Mouse (Mus musculus): ENCODE data around the gene Nav2.

Nav2 gene

GRCm38 (mm10) chr7:49000816-49001215, 92.3 kb downstream of the Nav2 start:
- DNase-seq (ENCODE audit: low read depth, low spot score) = no peak

GRCm38 (mm10) chr7:49004402-49004801, 95.9 kb downstream of the Nav2 start:
- no peak for DNase-seq (ENCODE audit: low read depth, low spot score)

- no peak for DNase-seq (ENCODE audit: low read depth, low spot score)
Observed at GRCm38 (mm10) chr7:49006886-49007285, 98.4 kb downstream of the Nav2 start.

GRCm38 (mm10) chr7:49010739-49011138, 102.2 kb downstream of the Nav2 start:
- no peak for DNase-seq (ENCODE audit: low read depth, low spot score)

- DNase-seq (ENCODE audit: low read depth, low spot score) = no peak
Observed at GRCm38 (mm10) chr7:49012027-49012426, 103.5 kb downstream of the Nav2 start.

- no peak for DNase-seq (ENCODE audit: low read depth, low spot score)
Observed at GRCm38 (mm10) chr7:49014480-49014879, 106.0 kb downstream of the Nav2 start.

- no peak for DNase-seq (ENCODE audit: low read depth, low spot score)
Observed at GRCm38 (mm10) chr7:49015297-49015696, 106.8 kb downstream of the Nav2 start.

GRCm38 (mm10) chr7:49016088-49016487, 107.6 kb downstream of the Nav2 start:
- no peak for DNase-seq (ENCODE audit: low read depth, low spot score)

GRCm38 (mm10) chr7:49017794-49018193, 109.3 kb downstream of the Nav2 start:
- no peak for DNase-seq (ENCODE audit: low read depth, low spot score)

- DNase-seq (ENCODE audit: low read depth, low spot score) = no peak
Observed at GRCm38 (mm10) chr7:49018478-49018914, 110.0 kb downstream of the Nav2 start.

- no peak for DNase-seq (ENCODE audit: low read depth, low spot score)
Observed at GRCm38 (mm10) chr7:49025026-49025815, 116.7 kb downstream of the Nav2 start.

- DNase-seq (ENCODE audit: low read depth, low spot score) = no peak
Observed at GRCm38 (mm10) chr7:49025991-49026390, 117.5 kb downstream of the Nav2 start.

- no peak for DNase-seq (ENCODE audit: low read depth, low spot score)
Observed at GRCm38 (mm10) chr7:49026466-49026865, 118.0 kb downstream of the Nav2 start.

- DNase-seq (ENCODE audit: low read depth, low spot score) = no peak
Observed at GRCm38 (mm10) chr7:49029282-49030012, 120.9 kb downstream of the Nav2 start.

- DNase-seq (ENCODE audit: low read depth, low spot score) = no peak
Observed at GRCm38 (mm10) chr7:49032216-49032615, 123.7 kb downstream of the Nav2 start.

GRCm38 (mm10) chr7:49034253-49034652, 125.7 kb downstream of the Nav2 start:
- DNase-seq (ENCODE audit: low read depth, low spot score) = no peak

GRCm38 (mm10) chr7:49040163-49040562, 131.6 kb downstream of the Nav2 start:
- DNase-seq (ENCODE audit: low read depth, low spot score) = no peak

GRCm38 (mm10) chr7:49041334-49042070, 133.0 kb downstream of the Nav2 start:
- no peak for DNase-seq (ENCODE audit: low read depth, low spot score)

- no peak for DNase-seq (ENCODE audit: low read depth, low spot score)
Observed at GRCm38 (mm10) chr7:49045499-49046346, 137.2 kb downstream of the Nav2 start.

GRCm38 (mm10) chr7:49046347-49046989, 138.0 kb downstream of the Nav2 start:
- DNase-seq (ENCODE audit: low read depth, low spot score) = no peak

- DNase-seq (ENCODE audit: low read depth, low spot score) = no peak
Observed at GRCm38 (mm10) chr7:49047336-49047735, 138.8 kb downstream of the Nav2 start.
